Mouse (Mus musculus) small intestine, adult 2 months (tissue): Measurements from ENCODE around the gene Ndufb3.

Experiments
- CTCF ChIP-seq: fragments of 200-500 bp; IDR thresholded peaks from 2 replicates; pipeline ENCODE4 v1.5.1; 2012; ENCODE audit warnings: low read depth, mild to moderate bottlenecking, control low read depth, inconsistent platforms, low read length, moderate library complexity, mixed read lengths; ENCODE audit not compliant: insufficient replicate concordance, insufficient read length; ENCODE audit errors: extremely low read depth
- POLR2A ChIP-seq: fragments of 200-500 bp; IDR thresholded peaks from 2 replicates; pipeline ENCODE4 v1.6.1; 2012; ENCODE audit warnings: low read depth, mild to moderate bottlenecking, control low read depth, inconsistent platforms, low read length, moderate library complexity

- TF ChIP-seq CTCF, result no peak
- no peak for TF ChIP-seq POLR2A
These were observed 1.9 kb upstream of the Ndufb3 start for GRCm38 (mm10) chr1:58584271-58584670.
